Mouse (Mus musculus): ENCODE results near the gene Kcp. TPM values are rescaled to one million over a fixed set of nuclear protein-coding genes. Genes with fewer than 3 reads are reported as not detected.
A peak's percentile ranks its signal among the peaks of the same experiment; 100 is the strongest.

Gene Kcp
- polyA plus RNA-seq, 1 experiment from 2014 or later: 15.4 TPM

GRCm38 (mm10) chr6:29535316-29535715, 27.6 kb upstream of the Kcp start:
- peak overlapping the region; percentile 9; the same call in 1 of the 2 replicates for H3K27ac ChIP-seq (ENCODE audit: poor library complexity, severe bottlenecking)
- H3K27me3 ChIP-seq (replicated peaks): no peaks in the 10 kb centered on the region
- H3K9ac ChIP-seq: 0 out of 2 replicates have a peak overlapping the region, but pooled peaks have one; percentile 14
- no peak for ATAC-seq (ENCODE audit: insufficient number of reproducible peaks, low FRiP score)
- WGBS: 60% methylated on average over 6 of the region's 6 CpGs
- no peaks in the 10 kb centered on the region for H3K9me3 ChIP-seq (replicated peaks)
- no peak overlapping the region for H3K4me3 ChIP-seq
- no peak overlapping the region for H3K4me2 ChIP-seq
- H3K36me3 ChIP-seq: peaks cover 34% of the 10 kb centered on the region
- peaks cover 10% of the 10 kb centered on the region for H3K4me1 ChIP-seq (replicated peaks)

GRCm38 (mm10) chr6:29530050-29530449, 22.3 kb upstream of the Kcp start:
- Histone ChIP-seq H3K36me3 (peaks cover 17% of the 10 kb centered on the region), H3K9ac (no peak overlapping the region), H3K27ac (ENCODE audit: poor library complexity, severe bottlenecking) (no peak overlapping the region), H3K4me3 (no peak overlapping the region), H3K4me1 (replicated peaks) (peaks cover 32% of the 10 kb centered on the region), H3K27me3 (replicated peaks) (0 out of 2 replicates have a peak, but pooled peaks cover 7% of the 10 kb centered on the region), H3K9me3 (replicated peaks) (no peaks in the 10 kb centered on the region; the same call in 1 of the 2 replicates), H3K4me2 (peak overlapping the region; percentile 99; the same call in 1 of the 2 replicates)
- no peak for ATAC-seq (ENCODE audit: insufficient number of reproducible peaks, low FRiP score)
- WGBS: 55% methylated on average over 4 of the region's 4 CpGs

- H3K4me1 ChIP-seq (replicated peaks): peaks cover 31% of the 10 kb centered on the region
Measured at GRCm38 (mm10) chr6:29529444-29529820, 21.7 kb upstream of the Kcp start.

GRCm38 (mm10) chr6:29528561-29529443, 21.1 kb upstream of the Kcp start:
- WGBS: 17% methylated on average over 13 of the region's 13 CpGs
- Histone ChIP-seq H3K4me1 (replicated peaks) (peaks cover 37% of the 10 kb centered on the region), H3K36me3 (peaks cover 6% of the 10 kb centered on the region; the same call in 1 of the 2 replicates), H3K9ac (peak overlapping the region; percentile 25; the same call in 1 of the 2 replicates), H3K9me3 (replicated peaks) (no peaks in the 10 kb centered on the region; the same call in 1 of the 2 replicates), H3K27ac (ENCODE audit: poor library complexity, severe bottlenecking) (peak overlapping the region; percentile 44), H3K27me3 (replicated peaks) (0 out of 2 replicates have a peak, but pooled peaks cover 7% of the 10 kb centered on the region), H3K4me3 (peak overlapping the region; percentile 75), H3K4me2 (peak overlapping the region; percentile 99)
- ATAC-seq (ENCODE audit: insufficient number of reproducible peaks, low FRiP score): peak; percentile 49; the same call in 1 of the 2 replicates

More at GRCm38 (mm10) chr6:29529444-29529820, 21.7 kb upstream of the Kcp start:
- Histone ChIP-seq H3K9ac (peak overlapping the region; percentile 25; the same call in 1 of the 2 replicates), H3K36me3 (peaks cover 13% of the 10 kb centered on the region), H3K4me3 (peak overlapping the region; percentile 32), H3K27me3 (replicated peaks) (0 out of 2 replicates have a peak, but pooled peaks cover 7% of the 10 kb centered on the region), H3K4me2 (peak overlapping the region; percentile 99), H3K27ac (ENCODE audit: poor library complexity, severe bottlenecking) (peak overlapping the region; percentile 44), H3K9me3 (replicated peaks) (no peaks in the 10 kb centered on the region; the same call in 1 of the 2 replicates)
- no peak for ATAC-seq (ENCODE audit: insufficient number of reproducible peaks, low FRiP score)
- WGBS: 21% methylated on average over 2 of the region's 2 CpGs

- 0 out of 2 replicates have a peak, but pooled peaks cover 7% of the 10 kb centered on the region for H3K27me3 ChIP-seq (replicated peaks)
- peak overlapping the region; percentile 99 for H3K4me2 ChIP-seq
Measured at GRCm38 (mm10) chr6:29528165-29528505, 20.4 kb upstream of the Kcp start.

GRCm38 (mm10) chr6:29527361-29528164, 19.8 kb upstream of the Kcp start:
- WGBS: 4% methylated on average over 34 of the region's 34 CpGs

More at GRCm38 (mm10) chr6:29528165-29528505, 20.4 kb upstream of the Kcp start:
- Histone ChIP-seq H3K4me1 (replicated peaks) (peaks cover 41% of the 10 kb centered on the region), H3K4me3 (peak overlapping the region; percentile 75), H3K27ac (ENCODE audit: poor library complexity, severe bottlenecking) (0 out of 2 replicates have a peak overlapping the region, but pooled peaks have one; percentile 44), H3K9me3 (replicated peaks) (no peaks in the 10 kb centered on the region; the same call in 1 of the 2 replicates), H3K9ac (peak overlapping the region; percentile 80; the same call in 1 of the 2 replicates), H3K36me3 (peaks cover 5% of the 10 kb centered on the region; the same call in 1 of the 2 replicates)
- WGBS: 13% methylated on average over 8 of the region's 8 CpGs
- no peak for ATAC-seq (ENCODE audit: insufficient number of reproducible peaks, low FRiP score)

GRCm38 (mm10) chr6:29526281-29527251, 18.8 kb upstream of the Kcp start, which contains the start of gene Irf5:
Gene Irf5 (plus strand): TSS chr6:29526625.
- ATAC-seq (ENCODE audit: insufficient number of reproducible peaks, low FRiP score): peak; percentile 26

More at GRCm38 (mm10) chr6:29527361-29528164, 19.8 kb upstream of the Kcp start:
- Histone ChIP-seq H3K9ac (peak overlapping the region; percentile 80), H3K4me1 (replicated peaks) (peaks cover 41% of the 10 kb centered on the region), H3K36me3 (peaks cover 5% of the 10 kb centered on the region; the same call in 1 of the 2 replicates), H3K27me3 (replicated peaks) (0 out of 2 replicates have a peak, but pooled peaks cover 7% of the 10 kb centered on the region), H3K9me3 (replicated peaks) (no peaks in the 10 kb centered on the region; the same call in 1 of the 2 replicates), H3K4me3 (peak overlapping the region; percentile 75), H3K27ac (ENCODE audit: poor library complexity, severe bottlenecking) (no peak overlapping the region), H3K4me2 (peak overlapping the region; percentile 99)
- no peak for ATAC-seq (ENCODE audit: insufficient number of reproducible peaks, low FRiP score)

GRCm38 (mm10) chr6:29525256-29525655, 17.5 kb upstream of the Kcp start:
- no peaks in the 10 kb centered on the region for H3K36me3 ChIP-seq
- 67% methylated on average over 6 of the region's 6 CpGs for WGBS
- peaks cover 41% of the 10 kb centered on the region for H3K4me1 ChIP-seq (replicated peaks)

More at GRCm38 (mm10) chr6:29526281-29527251, 18.8 kb upstream of the Kcp start, which contains the start of gene Irf5:
- H3K4me2 ChIP-seq: peak within 1 kb of the TSS; percentile 99
- no peaks in the 10 kb centered on the region; the same call in 1 of the 2 replicates for H3K9me3 ChIP-seq (replicated peaks)
- peaks cover 41% of the 10 kb centered on the region for H3K4me1 ChIP-seq (replicated peaks)
- H3K27ac ChIP-seq (ENCODE audit: poor library complexity, severe bottlenecking): no peak within 1 kb of the TSS
- 1% methylated on average over 84 of the region's 96 CpGs for WGBS
- 0 out of 2 replicates have a peak, but pooled peaks cover 7% of the 10 kb centered on the region for H3K27me3 ChIP-seq (replicated peaks)
- peak within 1 kb of the TSS; percentile 80 for H3K9ac ChIP-seq
- peak within 1 kb of the TSS; percentile 75 for H3K4me3 ChIP-seq
- peaks cover 4% of the 10 kb centered on the region; the same call in 1 of the 2 replicates for H3K36me3 ChIP-seq

GRCm38 (mm10) chr6:29524034-29524489, 16.3 kb upstream of the Kcp start:
- ATAC-seq (ENCODE audit: insufficient number of reproducible peaks, low FRiP score): no peak
- Histone ChIP-seq H3K4me1 (replicated peaks) (peaks cover 29% of the 10 kb centered on the region), H3K4me3 (no peak overlapping the region), H3K9me3 (replicated peaks) (peaks cover 4% of the 10 kb centered on the region), H3K9ac (no peak overlapping the region), H3K27me3 (replicated peaks) (0 out of 2 replicates have a peak, but pooled peaks cover 7% of the 10 kb centered on the region), H3K4me2 (no peak overlapping the region), H3K36me3 (no peaks in the 10 kb centered on the region), H3K27ac (ENCODE audit: poor library complexity, severe bottlenecking) (no peak overlapping the region)
- 27% methylated on average over 6 of the region's 6 CpGs for WGBS

More at GRCm38 (mm10) chr6:29525256-29525655, 17.5 kb upstream of the Kcp start:
- Histone ChIP-seq H3K27ac (ENCODE audit: poor library complexity, severe bottlenecking) (no peak overlapping the region), H3K27me3 (replicated peaks) (0 out of 2 replicates have a peak, but pooled peaks cover 7% of the 10 kb centered on the region), H3K4me3 (no peak overlapping the region), H3K4me2 (no peak overlapping the region), H3K9ac (no peak overlapping the region), H3K9me3 (replicated peaks) (no peaks in the 10 kb centered on the region; the same call in 1 of the 2 replicates)
- ATAC-seq (ENCODE audit: insufficient number of reproducible peaks, low FRiP score): no peak

Measured in heart, embryonic 12.5 days (tissue).